Mouse (Mus musculus) stomach, postnatal 0 days (tissue): ENCODE results near the gene Pogz.

Source experiments
- CTCF ChIP-seq: IDR thresholded peaks from 2 replicates; pipeline ENCODE4 v1.5.1; 2016; ENCODE audit warnings: antibody characterized with exemption, low read depth, mild to moderate bottlenecking, moderate library complexity
- EP300 ChIP-seq: optimal IDR thresholded peaks from 2 replicates; pipeline ENCODE3; 2016; ENCODE audit warnings: antibody characterized with exemption

DNA sequence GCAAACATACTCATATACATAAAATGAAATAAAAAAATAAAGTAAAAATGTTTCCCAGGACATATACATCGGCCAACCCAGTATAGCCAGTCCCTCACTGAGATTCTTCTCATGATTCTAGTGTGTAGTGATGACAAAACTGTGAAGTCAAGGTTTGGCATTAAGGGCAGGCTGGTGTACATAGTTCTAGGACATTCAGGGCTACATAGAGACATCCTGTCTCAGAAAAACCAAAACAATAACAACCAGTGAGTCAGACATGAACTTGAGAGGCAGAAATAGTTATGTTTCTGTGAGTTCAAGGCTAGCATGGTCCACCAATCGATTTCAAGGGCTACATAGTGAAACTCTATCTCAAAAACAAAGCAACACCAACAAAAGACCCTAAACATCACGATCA is 14.8 kb downstream of the Pogz start:
- TF ChIP-seq EP300, result no peak
- TF ChIP-seq CTCF, result no peak
